14 mouse cellular contexts compared by ENCODE assay signal in genomic region chr5:112484924-112485715, GRCm38 (mm10). TPM values are rescaled to one million over a fixed set of nuclear protein-coding genes. Genes with fewer than 3 reads are reported as not detected.
DNase-seq lines count a peak whose midpoint lies in the region; ATAC-seq and TF ChIP-seq lines count a peak whose summit lies in the region.
"Had no signal": no experiment of that assay in that cellular context is flagged by ENCODE, and none has a peak within 500 bp of the region (broad histone marks: within the 10 kb centered on the region; RNA-seq: fewer than 3 reads in every experiment).

No protein-coding gene starts in this region.

- H3K4me2 ChIP-seq in intestine, embryonic 15.5 days (replicated peaks): no peak overlapping the region
- H3K4me2 ChIP-seq in intestine, postnatal 0 days (replicated peaks; ENCODE audit: low read depth): no peak overlapping the region
- peak overlapping the region; percentile 10 for H3K4me2 ChIP-seq in hindbrain, embryonic 16.5 days (ENCODE audit: low read length)
- no peak overlapping the region for H3K4me2 ChIP-seq in midbrain, postnatal 0 days (ENCODE audit: low read depth, low read length, poor library complexity, severe bottlenecking)
- H3K4me2 ChIP-seq in liver, embryonic 11.5 days: no peak overlapping the region
- H3K4me2 ChIP-seq in heart, embryonic 11.5 days: no peak overlapping the region
- H3K4me2 ChIP-seq: hindbrain, embryonic 15.5 days; limb, embryonic 15.5 days had no signal

- H3K4me1 ChIP-seq in intestine, embryonic 15.5 days (replicated peaks): no peaks in the 10 kb centered on the region
- H3K4me1 ChIP-seq in intestine, postnatal 0 days (replicated peaks; ENCODE audit: control insufficient read depth, insufficient read depth, low read length): no peaks in the 10 kb centered on the region
- peaks cover 32% of the 10 kb centered on the region for H3K4me1 ChIP-seq in hindbrain, embryonic 16.5 days (ENCODE audit: control insufficient read depth, insufficient read depth, low read depth, low read length)
- peaks cover 18% of the 10 kb centered on the region; the same call in 1 of the 2 replicates for H3K4me1 ChIP-seq in midbrain, postnatal 0 days (ENCODE audit: insufficient read depth, low read length)
- H3K4me1 ChIP-seq in liver, embryonic 11.5 days (replicated peaks; ENCODE audit: control insufficient read depth, insufficient read depth, low read length): peaks cover 2% of the 10 kb centered on the region
- 0 out of 2 replicates have a peak, but pooled peaks cover 4% of the 10 kb centered on the region for H3K4me1 ChIP-seq in heart, embryonic 11.5 days (ENCODE audit: control insufficient read depth, insufficient read depth, low read length)

- H3K9ac ChIP-seq in intestine, embryonic 15.5 days: no peak overlapping the region
- H3K9ac ChIP-seq in intestine, postnatal 0 days (ENCODE audit: low read depth, low read length): no peak overlapping the region
- H3K9ac ChIP-seq in hindbrain, embryonic 16.5 days (ENCODE audit: low read depth, low read length): peak overlapping the region; percentile 8; the same call in 1 of the 2 replicates
- peak overlapping the region; percentile 39 for H3K9ac ChIP-seq in midbrain, postnatal 0 days (replicated peaks; ENCODE audit: low read length, poor library complexity, severe bottlenecking)
- H3K9ac ChIP-seq in liver, embryonic 11.5 days (ENCODE audit: low read depth, low read length): no peak overlapping the region
- no peak overlapping the region for H3K9ac ChIP-seq in heart, embryonic 11.5 days (ENCODE audit: low read depth, low read length)
- H3K9ac ChIP-seq: hindbrain, embryonic 15.5 days; limb, embryonic 15.5 days had no signal

- no peaks in the 10 kb centered on the region; the same call in 1 of the 2 replicates for H3K27me3 ChIP-seq in intestine, embryonic 15.5 days (replicated peaks)
- no peaks in the 10 kb centered on the region for H3K27me3 ChIP-seq in intestine, postnatal 0 days (replicated peaks; ENCODE audit: control insufficient read depth, insufficient read depth, low read length)
- H3K27me3 ChIP-seq in hindbrain, embryonic 16.5 days (replicated peaks; ENCODE audit: control insufficient read depth, insufficient read depth, low read length): no peaks in the 10 kb centered on the region
- H3K27me3 ChIP-seq in midbrain, postnatal 0 days (ENCODE audit: insufficient read depth, low read length): no peaks in the 10 kb centered on the region
- peaks cover 12% of the 10 kb centered on the region for H3K27me3 ChIP-seq in liver, embryonic 11.5 days (replicated peaks; ENCODE audit: control insufficient read depth, insufficient read depth, low read length)
- H3K27me3 ChIP-seq in heart, embryonic 11.5 days (ENCODE audit: control insufficient read depth, insufficient read depth, low read length): peaks cover 38% of the 10 kb centered on the region
- H3K27me3 ChIP-seq: hindbrain, embryonic 15.5 days had no signal

- ATAC-seq in intestine, embryonic 15.5 days: 0 out of 2 replicates have a peak, but pooled peaks have one; percentile 31
- ATAC-seq in intestine, postnatal 0 days: no peak
- ATAC-seq in hindbrain, embryonic 16.5 days: peak; percentile 41
- ATAC-seq in midbrain, postnatal 0 days (ENCODE audit: low FRiP score): no peak
- ATAC-seq in liver, embryonic 11.5 days (replicated peaks; ENCODE audit: low FRiP score): no peak
- ATAC-seq in heart, embryonic 11.5 days (replicated peaks; ENCODE audit: insufficient number of reproducible peaks, low FRiP score, low TSS enrichment): no peak

- no peaks in the 10 kb centered on the region for H3K36me3 ChIP-seq in intestine, embryonic 15.5 days
- H3K36me3 ChIP-seq in intestine, postnatal 0 days (ENCODE audit: control insufficient read depth, insufficient read depth): no peaks in the 10 kb centered on the region
- no peaks in the 10 kb centered on the region for H3K36me3 ChIP-seq in hindbrain, embryonic 16.5 days (ENCODE audit: control insufficient read depth, insufficient read depth, low read length)
- no peaks in the 10 kb centered on the region for H3K36me3 ChIP-seq in midbrain, postnatal 0 days (ENCODE audit: insufficient read depth, low read length)
- no peaks in the 10 kb centered on the region for H3K36me3 ChIP-seq in liver, embryonic 11.5 days (ENCODE audit: control insufficient read depth, insufficient read depth, low read length)
- H3K36me3 ChIP-seq in heart, embryonic 11.5 days (ENCODE audit: control insufficient read depth, insufficient read depth, low read length): no peaks in the 10 kb centered on the region
- H3K36me3 ChIP-seq: hindbrain, embryonic 15.5 days; limb, embryonic 15.5 days had no signal

- no peak for TF ChIP-seq CTCF in intestine, postnatal 0 days (IDR thresholded peaks at IDR 0.05; ENCODE audit: low read depth)
- TF ChIP-seq CTCF in midbrain, postnatal 0 days (IDR thresholded peaks at IDR 0.05): no peak

- no peaks in the 10 kb centered on the region for H3K9me3 ChIP-seq in intestine, embryonic 15.5 days
- no peaks in the 10 kb centered on the region for H3K9me3 ChIP-seq in intestine, postnatal 0 days (ENCODE audit: control insufficient read depth)
- no peaks in the 10 kb centered on the region for H3K9me3 ChIP-seq in hindbrain, embryonic 16.5 days (ENCODE audit: control insufficient read depth, low read length)
- no peaks in the 10 kb centered on the region for H3K9me3 ChIP-seq in midbrain, postnatal 0 days (ENCODE audit: low read length)
- H3K9me3 ChIP-seq in liver, embryonic 11.5 days (ENCODE audit: control insufficient read depth, low read length): no peaks in the 10 kb centered on the region
- H3K9me3 ChIP-seq in heart, embryonic 11.5 days (replicated peaks; ENCODE audit: control insufficient read depth, low read length): no peaks in the 10 kb centered on the region
- H3K9me3 ChIP-seq: hindbrain, embryonic 15.5 days; limb, embryonic 15.5 days had no signal

- peak; percentile 82 to 89 for DNase-seq in cerebellum, postnatal 36 days
- DNase-seq in midbrain, postnatal 0 days (ENCODE audit: low spot score): peak; percentile 58
- DNase-seq in gastrocnemius, postnatal 25 days: no peak
- DNase-seq in liver, embryonic 11.5 days (ENCODE audit: low spot score): no peak
- DNase-seq: thymus, postnatal 36 days had no signal

- no peak overlapping the region for H3K4me3 ChIP-seq in intestine, embryonic 15.5 days (replicated peaks)
- H3K4me3 ChIP-seq in intestine, postnatal 0 days (ENCODE audit: low read depth, low read length): no peak overlapping the region
- H3K4me3 ChIP-seq in hindbrain, embryonic 16.5 days (ENCODE audit: low read length): no peak overlapping the region
- H3K4me3 ChIP-seq in midbrain, postnatal 0 days (ENCODE audit: low read depth, low read length): no peak overlapping the region
- no peak overlapping the region for H3K4me3 ChIP-seq in liver, embryonic 11.5 days (ENCODE audit: low read depth, low read length)
- no peak overlapping the region for H3K4me3 ChIP-seq in heart, embryonic 11.5 days (ENCODE audit: low read depth, low read length)
- H3K4me3 ChIP-seq: hindbrain, embryonic 15.5 days; limb, embryonic 15.5 days had no signal

- 31% methylated on average over 13 of the region's 13 CpGs for WGBS in intestine, embryonic 15.5 days
- 28% methylated on average over 13 of the region's 13 CpGs for WGBS in intestine, postnatal 0 days
- 8% methylated on average over 13 of the region's 13 CpGs for WGBS in hindbrain, embryonic 16.5 days
- 23% methylated on average over 13 of the region's 13 CpGs for WGBS in midbrain, postnatal 0 days
- 41% methylated on average over 13 of the region's 13 CpGs for WGBS in liver, embryonic 11.5 days
- 34% methylated on average over 13 of the region's 13 CpGs for WGBS in heart, embryonic 11.5 days (ENCODE audit: insufficient replicate concordance)

- no peak overlapping the region for H3K27ac ChIP-seq in intestine, embryonic 15.5 days
- no peak overlapping the region for H3K27ac ChIP-seq in intestine, postnatal 0 days (ENCODE audit: low read depth, low read length)
- H3K27ac ChIP-seq in hindbrain, embryonic 16.5 days (ENCODE audit: low read depth, low read length): peak overlapping the region; percentile 46
- H3K27ac ChIP-seq in midbrain, postnatal 0 days (ENCODE audit: low read depth, low read length): no peak overlapping the region
- no peak overlapping the region for H3K27ac ChIP-seq in liver, embryonic 11.5 days (ENCODE audit: low read depth, low read length)
- H3K27ac ChIP-seq in heart, embryonic 11.5 days (ENCODE audit: low read depth, low read length): no peak overlapping the region
- H3K27ac ChIP-seq: hindbrain, embryonic 15.5 days; limb, embryonic 15.5 days had no signal

RNA-seq across cellular contexts. Expression of gene Gm6588, which starts 35.9 kb away (rescaled TPM):
- polyA plus RNA-seq in intestine, embryonic 15.5 days (2015; fragmentation: Nextera tagmentation; extraction: Ambion mirVana): not detected in 2 replicates
- not detected in 2 replicates for polyA plus RNA-seq in intestine, postnatal 0 days (2015; fragmentation: Nextera tagmentation; extraction: Ambion mirVana)
- 0.62 and 0.68 TPM in 2 replicates for polyA plus RNA-seq in hindbrain, embryonic 16.5 days (2015; fragmentation: Nextera tagmentation; extraction: Ambion mirVana)
- not detected in 2 replicates for total RNA-seq in midbrain, postnatal 0 days (2014; rRNA removed)
- polyA plus RNA-seq in midbrain, postnatal 0 days (2015; fragmentation: Nextera tagmentation; extraction: Ambion mirVana): 0.29 and 0.39 TPM in 2 replicates
- total RNA-seq in gastrocnemius, postnatal 25 days (2021): not detected
- not detected in 2 replicates for polyA plus RNA-seq in liver, embryonic 11.5 days (2014; fragmentation: Nextera tagmentation; extraction: Ambion mirVana)
- not detected in 2 replicates for polyA plus RNA-seq in heart, embryonic 11.5 days (2014; fragmentation: Nextera tagmentation; extraction: Ambion mirVana)
- total RNA-seq: adrenal gland, adult 18-20 months; MEL had no signal
- polyA plus RNA-seq: large intestine, adult 2 months had no signal

Comparison
In these comparisons a context has a peak if more than half of its experiments do, and no peak if none do; other contexts are left out.
1. ATAC-seq: peak in intestine, embryonic 15.5 days (single experiment) and hindbrain, embryonic 16.5 days (single experiment); none in intestine, postnatal 0 days (single experiment), midbrain, postnatal 0 days (single experiment), liver, embryonic 11.5 days (single experiment) and heart, embryonic 11.5 days (single experiment).
2. H3K9ac ChIP-seq: peak in hindbrain, embryonic 16.5 days (single experiment) and midbrain, postnatal 0 days (single experiment); none in intestine, embryonic 15.5 days (single experiment), intestine, postnatal 0 days (single experiment), liver, embryonic 11.5 days (single experiment) and heart, embryonic 11.5 days (single experiment).
3. DNase-seq: peak in cerebellum, postnatal 36 days (2 of 2) and midbrain, postnatal 0 days (single experiment); none in gastrocnemius, postnatal 25 days (single experiment) and liver, embryonic 11.5 days (single experiment).